In genomic region chr7:90131831-90132241, GRCm38 (mm10) we compare ENCODE assay signal across 8 mouse cellular contexts. TPM values are rescaled to one million over a fixed set of nuclear protein-coding genes. Genes with fewer than 3 reads are reported as not detected.
DNase-seq lines count a peak whose midpoint lies in the region; ATAC-seq and TF ChIP-seq lines count a peak whose summit lies in the region.

No protein-coding gene starts in this region.

- H3K4me1 ChIP-seq in thymus, adult 2 months (replicated peaks; ENCODE audit: control insufficient read depth, insufficient read depth, low read length): peaks cover under 1% of the 10 kb centered on the region
- peaks cover 29% of the 10 kb centered on the region for H3K4me1 ChIP-seq in forebrain, embryonic 13.5 days
- H3K4me1 ChIP-seq in kidney, adult 2 months (ENCODE audit: control insufficient read depth, insufficient read depth, low read length): peaks cover 15% of the 10 kb centered on the region

- H3K4me2 ChIP-seq in forebrain, embryonic 13.5 days: peak overlapping the region; percentile 90

- H3K9me3 ChIP-seq in forebrain, embryonic 13.5 days (replicated peaks): no peaks in the 10 kb centered on the region

- no peak overlapping the region for H3K27ac ChIP-seq in thymus, adult 2 months (ENCODE audit: control insufficient read depth, insufficient read depth, low read length)
- H3K27ac ChIP-seq in forebrain, embryonic 13.5 days: no peak overlapping the region
- H3K27ac ChIP-seq in kidney, adult 2 months (ENCODE audit: insufficient read depth, low read depth, low read length): peak overlapping the region; percentile 96

- H3K4me3 ChIP-seq in thymus, adult 2 months (ENCODE audit: control insufficient read depth, insufficient read depth, low read length): peak overlapping the region; percentile 18; the same call in 1 of the 2 replicates
- H3K4me3 ChIP-seq in forebrain, embryonic 13.5 days: peak overlapping the region; percentile 94
- H3K4me3 ChIP-seq in kidney, adult 2 months (ENCODE audit: insufficient read depth, low read depth, low read length): peak overlapping the region; percentile 87

- TF ChIP-seq POLR2A in thymus, adult 2 months (IDR thresholded peaks at IDR 0.05; ENCODE audit: control insufficient read depth, extremely low read depth, insufficient read depth, low read length, poor library complexity): no peak
- TF ChIP-seq POLR2A in kidney, adult 2 months (IDR thresholded peaks at IDR 0.05; ENCODE audit: low read depth, low read length): no peak

- DNase-seq in thymus, adult 2 months: no peak
- DNase-seq in thymus, postnatal 36 days: no peak
- peak; percentile 93 for DNase-seq in kidney, adult 2 months
- DNase-seq in lung, postnatal 36 days: peak; percentile 38
- no peak for DNase-seq in left cerebral cortex, postnatal 36 days (ENCODE audit: low spot score in 2 of 2)
- DNase-seq in urinary bladder, adult 18-20 months (ENCODE audit: low spot score in 2 of 2): no peak
- DNase-seq in thymus, postnatal 4 days: no peak

- peak overlapping the region; percentile 97 for H3K9ac ChIP-seq in forebrain, embryonic 13.5 days

- no peaks in the 10 kb centered on the region for H3K27me3 ChIP-seq in thymus, adult 2 months (ENCODE audit: control insufficient read depth, insufficient read depth, low read length)
- no peaks in the 10 kb centered on the region for H3K27me3 ChIP-seq in forebrain, embryonic 13.5 days
- no peaks in the 10 kb centered on the region for H3K27me3 ChIP-seq in kidney, adult 2 months (replicated peaks; ENCODE audit: control insufficient read depth, insufficient read depth, low read length)

- intact Hi-C loops in left cerebral cortex, postnatal 36 days (cut with DNase I): loop anchor here (5.0 kb wide), 4 partner anchors 60 to 310 kb away; partner anchors contain the start of genes Crebzf and Eed

- WGBS in thymus, adult 2 months: 19% methylated on average over 7 of the region's 7 CpGs
- WGBS in forebrain, embryonic 13.5 days: 12% methylated on average over 7 of the region's 7 CpGs
- WGBS in kidney, adult 2 months: 1% methylated on average over 7 of the region's 7 CpGs

- H3K36me3 ChIP-seq in thymus, adult 2 months (ENCODE audit: control insufficient read depth, insufficient read depth, low read length): no peaks in the 10 kb centered on the region
- no peaks in the 10 kb centered on the region for H3K36me3 ChIP-seq in forebrain, embryonic 13.5 days (ENCODE audit: poor library complexity, severe bottlenecking)
- H3K36me3 ChIP-seq in kidney, adult 2 months (ENCODE audit: control insufficient read depth, insufficient read depth, low read length): no peaks in the 10 kb centered on the region

- no peak for ATAC-seq in forebrain, embryonic 13.5 days

- no peak for TF ChIP-seq CTCF in thymus, adult 2 months (IDR thresholded peaks at IDR 0.05; ENCODE audit: borderline replicate concordance, control insufficient read depth, extremely low read depth, insufficient read depth, low read length, poor library complexity)
- no peak for TF ChIP-seq CTCF in kidney, adult 2 months (conservative IDR thresholded peaks at IDR 0.05; ENCODE audit: insufficient read depth, insufficient read length, low read depth, low read length)

RNA-seq across cellular contexts. Expression of gene Picalm, which starts 1.8 kb away (rescaled TPM):
- polyA plus RNA-seq in thymus, adult 2 months (2012; rRNA removed): 65.0 and 65.2 TPM in 2 replicates
- polyA plus RNA-seq in forebrain, embryonic 13.5 days (2015; fragmentation: Nextera tagmentation; extraction: Ambion mirVana): 36.6 and 40.9 TPM in 2 replicates
- polyA plus RNA-seq in kidney, adult 2 months (2012; rRNA removed): 89.4 and 99.3 TPM in 2 replicates
- 100 to 1,000 TPM; 132 to 152 TPM for total RNA-seq in left cerebral cortex, postnatal 36 days (2021)

Comparison
In these comparisons a context has a peak if more than half of its experiments do, and no peak if none do; other contexts are left out.
1. DNase-seq: peak in kidney, adult 2 months (single experiment) and lung, postnatal 36 days (single experiment); none in thymus, adult 2 months (single experiment), thymus, postnatal 36 days (0 of 2), left cerebral cortex, postnatal 36 days (0 of 2), urinary bladder, adult 18-20 months (0 of 2) and thymus, postnatal 4 days (single experiment).
2. H3K4me3 ChIP-seq: peak in every context shown above with its lines; median percentile 94 in forebrain, embryonic 13.5 days; 87 in kidney, adult 2 months; 18 in thymus, adult 2 months.